Mouse (Mus musculus): ENCODE data around the gene Tlr3.

Tlr3 gene

GRCm38 (mm10) chr8:45410882-45411281 lies at the start of gene Tlr3:
Gene Tlr3 (minus strand): TSS chr8:45411080.
- DNase-seq (ENCODE audit: low spot score): no peak

GRCm38 (mm10) chr8:45457874-45458273 lies 47.0 kb upstream of the Tlr3 start:
- DNase-seq (ENCODE audit: low spot score): no peak

- DNase-seq (ENCODE audit: low spot score): no peak
These were observed 43.5 kb upstream of the Tlr3 start for GRCm38 (mm10) chr8:45454426-45454825.

- no peak for DNase-seq (ENCODE audit: low spot score)
These were observed 41.2 kb upstream of the Tlr3 start for GRCm38 (mm10) chr8:45452115-45452514.

DNA sequence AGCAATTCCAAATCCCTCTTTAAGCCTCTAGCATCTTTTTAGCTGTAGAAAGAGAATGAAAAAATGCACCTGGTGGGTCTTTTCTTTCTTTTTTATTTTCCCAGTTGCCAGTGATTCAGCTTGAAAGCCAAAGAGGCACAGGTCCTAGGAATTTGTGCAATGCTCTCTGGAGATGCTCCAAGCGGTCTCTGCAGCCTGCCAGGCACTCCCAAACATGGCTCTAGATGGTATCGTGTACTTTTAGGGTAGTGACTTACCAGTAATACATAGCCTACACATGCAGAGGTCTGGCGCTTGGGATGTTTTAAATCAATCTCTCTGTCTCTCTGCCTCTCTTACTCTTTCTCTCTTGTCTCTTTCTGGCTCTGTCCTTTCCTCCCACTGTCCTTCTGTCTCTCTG lies 38.0 kb upstream of the Tlr3 start:
- no peak for DNase-seq (ENCODE audit: low spot score)

GRCm38 (mm10) chr8:45448257-45448656 lies 37.4 kb upstream of the Tlr3 start:
- DNase-seq (ENCODE audit: low spot score): no peak

DNA sequence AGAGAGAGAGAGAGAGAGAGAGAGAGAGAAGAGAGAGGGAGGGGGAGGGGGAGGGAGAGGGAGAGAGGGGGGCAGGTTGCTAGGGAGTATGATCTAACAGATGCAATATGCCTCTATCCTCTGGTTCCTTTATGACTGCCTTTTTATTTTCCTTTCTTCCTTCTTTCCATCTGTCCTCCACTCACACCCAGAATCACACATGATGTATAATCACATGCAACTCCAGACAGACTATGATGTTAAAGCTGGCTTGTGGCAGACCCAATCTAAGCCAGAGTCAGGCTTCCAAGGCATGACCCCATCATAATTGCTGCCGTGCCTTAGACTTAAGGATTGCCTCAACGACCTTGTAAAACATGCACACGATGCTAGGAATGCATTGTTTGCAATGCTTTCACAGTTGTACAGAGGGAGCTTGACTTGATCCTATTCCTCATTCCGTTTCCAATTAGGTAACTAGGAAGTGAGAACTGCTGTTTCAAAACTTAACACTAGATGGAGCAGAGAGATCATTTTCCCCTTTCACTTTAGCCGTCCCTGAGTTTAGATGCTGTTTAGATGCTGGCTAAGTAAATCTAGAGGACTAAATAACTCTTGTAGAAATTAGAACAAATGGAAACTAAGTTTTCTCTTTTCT lies 28.1 kb upstream of the Tlr3 start:
- DNase-seq (ENCODE audit: low spot score): no peak

DNA sequence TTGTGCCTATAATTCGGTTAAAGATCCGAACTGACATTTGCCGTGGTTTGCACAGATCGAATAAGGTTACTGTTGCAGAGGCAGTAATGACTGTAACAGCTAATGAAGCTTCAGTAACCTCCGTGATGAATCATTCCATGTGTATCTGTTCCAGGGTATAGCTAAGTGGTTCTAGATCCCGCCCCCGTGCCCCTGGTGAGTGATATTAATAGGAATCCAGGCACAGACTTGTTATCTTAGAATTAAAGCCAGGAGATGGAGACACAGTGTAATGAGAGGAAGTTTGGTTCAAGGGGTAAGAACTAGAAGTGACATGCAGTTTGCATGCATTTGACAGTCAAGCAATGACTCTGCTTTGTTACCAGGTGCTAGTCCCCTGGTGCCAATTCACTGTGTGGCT lies 9.3 kb upstream of the Tlr3 start:
- DNase-seq (ENCODE audit: low spot score): no peak

DNA sequence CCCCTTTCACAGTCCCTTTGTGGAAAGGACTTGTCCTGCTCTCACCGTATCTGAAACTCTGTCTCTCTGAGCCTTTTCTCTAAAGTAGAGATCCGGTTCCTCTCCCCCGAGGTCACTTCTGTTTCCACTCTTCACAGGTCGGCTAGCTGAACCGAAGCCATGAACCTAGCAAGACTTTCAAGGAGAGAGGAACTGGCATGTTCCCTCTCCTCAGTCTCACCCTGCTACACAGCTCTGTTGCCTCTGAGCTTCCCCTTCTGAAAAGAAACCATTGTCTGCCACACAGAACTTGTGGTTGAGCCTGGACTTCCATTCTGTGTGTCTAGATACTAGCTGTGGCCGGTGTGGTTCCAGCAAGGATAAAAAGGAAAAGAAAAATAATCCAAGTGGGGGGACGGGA lies 4.1 kb upstream of the Tlr3 start:
- DNase-seq (ENCODE audit: low spot score): no peak

DNA sequence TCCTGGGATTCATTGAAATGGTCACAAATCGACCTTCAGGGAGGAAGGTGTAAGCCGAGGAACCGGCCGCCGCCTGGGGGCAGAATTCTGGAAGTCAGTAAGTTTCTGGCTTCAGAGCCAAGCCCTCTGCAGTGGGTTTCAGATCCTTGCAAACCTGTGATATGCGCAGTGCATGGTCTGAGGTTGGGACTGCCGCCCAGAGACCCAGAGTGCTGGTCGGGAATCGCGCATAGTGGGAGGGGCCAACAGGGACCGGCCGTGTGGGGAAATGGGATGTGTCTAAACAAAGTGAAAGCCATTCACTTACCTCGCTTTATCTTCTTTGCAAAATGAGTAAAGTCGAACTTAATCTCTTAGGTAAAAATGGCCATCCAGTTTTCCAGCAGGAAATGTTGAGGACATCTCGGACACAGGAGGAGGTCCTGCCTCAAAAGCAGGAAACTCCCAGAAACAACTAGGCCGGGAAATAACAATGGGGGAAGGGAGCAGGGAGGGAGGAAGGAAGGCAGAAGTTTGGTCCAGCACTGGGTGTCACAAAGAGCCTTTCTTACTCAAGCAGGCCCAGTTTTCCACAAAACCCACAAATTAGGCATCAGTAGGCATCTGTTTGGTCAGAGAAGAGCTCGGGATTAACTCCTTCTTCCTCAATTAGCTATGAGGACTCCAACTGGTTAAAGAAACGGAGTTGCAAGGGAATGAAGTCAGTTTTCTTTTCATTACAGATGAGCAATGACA lies 567 bp downstream of the Tlr3 start:
- DNase-seq (ENCODE audit: low spot score): peak; percentile 83

DNA sequence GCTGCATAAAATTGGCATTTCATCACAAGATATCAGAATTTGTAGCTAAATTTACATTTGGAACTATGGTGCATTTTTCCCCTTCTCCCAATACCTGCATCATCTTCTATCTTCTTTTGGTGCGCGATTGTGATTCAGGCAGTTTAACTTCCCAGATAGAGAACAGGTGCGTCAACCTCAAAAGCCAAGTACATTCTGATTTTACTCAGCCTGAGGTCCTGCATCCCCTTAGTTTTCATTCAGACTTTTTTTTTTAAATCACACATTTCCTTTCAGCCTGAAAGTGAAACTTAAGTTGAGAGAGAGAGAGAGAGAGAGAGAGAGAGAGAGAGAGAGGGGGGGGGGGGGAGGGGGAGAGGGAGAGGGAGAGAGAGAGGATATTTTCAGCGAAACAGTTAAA lies 1.2 kb downstream of the Tlr3 start:
- DNase-seq (ENCODE audit: low spot score): no peak

GRCm38 (mm10) chr8:45383250-45383649 lies 27.6 kb downstream of the Tlr3 start:
- no peak for DNase-seq (ENCODE audit: low spot score)

GRCm38 (mm10) chr8:45381963-45382347 lies 28.9 kb downstream of the Tlr3 start, which contains the start of gene Fam149a:
Gene Fam149a (minus strand): TSS chr8:45382291.
- no peak for DNase-seq (ENCODE audit: low spot score)

DNA sequence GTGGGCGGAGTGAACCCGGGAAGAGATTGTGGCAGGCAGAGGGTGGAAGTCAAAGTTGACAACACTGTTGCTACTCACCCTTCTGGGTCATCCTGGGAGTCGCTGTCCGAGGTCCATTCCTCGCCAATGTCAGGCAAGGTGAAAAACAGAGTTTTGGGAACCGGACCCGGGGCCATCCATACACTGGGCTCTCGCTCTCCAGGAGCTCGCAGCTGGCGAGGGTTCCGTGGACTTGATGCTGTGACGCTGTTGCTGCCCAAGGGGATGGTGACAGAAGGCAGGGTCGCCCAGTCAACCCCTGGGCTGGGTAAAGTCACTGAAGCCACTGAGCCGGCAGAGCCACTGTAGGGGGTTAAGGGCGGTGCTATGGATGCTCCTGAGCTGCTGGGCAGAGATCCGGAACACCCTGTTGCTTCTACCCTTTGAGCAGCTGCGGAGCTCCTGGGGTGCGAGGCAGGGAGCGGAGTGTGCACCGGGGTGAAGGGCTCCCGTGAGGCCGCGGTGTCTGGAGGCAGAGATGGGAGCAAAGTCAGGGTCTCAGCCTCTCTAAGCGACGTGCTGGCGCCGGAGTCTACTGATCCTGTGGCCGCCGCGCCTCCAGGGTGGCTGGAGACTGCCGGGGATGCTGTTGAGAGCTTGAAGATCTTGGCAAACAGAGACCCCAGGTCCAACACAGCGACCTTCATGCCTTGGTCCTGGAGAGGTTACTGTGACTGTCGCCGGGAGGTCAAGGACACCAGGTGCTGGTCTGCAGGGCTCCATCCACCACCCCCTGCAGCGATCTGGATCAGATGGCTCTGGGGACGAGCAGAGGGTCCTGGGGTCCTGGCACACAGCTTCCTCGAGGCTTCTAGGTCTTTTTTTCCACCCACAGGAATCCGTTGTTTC lies 29.6 kb downstream of the Tlr3 start:
- no peak for DNase-seq (ENCODE audit: low spot score)

DNA sequence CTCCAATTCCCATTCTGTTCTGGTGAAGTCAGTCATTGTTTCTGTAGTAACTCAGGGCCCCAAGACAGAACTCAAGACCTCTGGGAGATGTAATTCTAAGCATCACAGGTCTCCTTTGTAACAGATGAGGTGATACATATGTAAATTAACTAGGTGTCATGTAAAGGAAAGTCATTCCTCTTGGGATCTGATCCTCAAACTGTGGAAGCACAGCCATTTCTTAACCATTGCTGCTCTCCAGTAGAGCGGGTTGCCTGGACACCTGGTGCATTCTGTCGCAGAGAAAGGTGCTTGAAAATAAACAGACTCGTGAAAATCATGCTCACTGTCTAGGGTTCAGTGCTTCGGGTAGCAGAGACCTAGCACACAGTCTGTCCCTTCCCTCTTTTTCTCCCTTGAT lies 30.3 kb downstream of the Tlr3 start:
- DNase-seq (ENCODE audit: low spot score): no peak

- no peak for DNase-seq (ENCODE audit: low spot score)
These were observed 36.8 kb downstream of the Tlr3 start for GRCm38 (mm10) chr8:45374071-45374470.

DNA sequence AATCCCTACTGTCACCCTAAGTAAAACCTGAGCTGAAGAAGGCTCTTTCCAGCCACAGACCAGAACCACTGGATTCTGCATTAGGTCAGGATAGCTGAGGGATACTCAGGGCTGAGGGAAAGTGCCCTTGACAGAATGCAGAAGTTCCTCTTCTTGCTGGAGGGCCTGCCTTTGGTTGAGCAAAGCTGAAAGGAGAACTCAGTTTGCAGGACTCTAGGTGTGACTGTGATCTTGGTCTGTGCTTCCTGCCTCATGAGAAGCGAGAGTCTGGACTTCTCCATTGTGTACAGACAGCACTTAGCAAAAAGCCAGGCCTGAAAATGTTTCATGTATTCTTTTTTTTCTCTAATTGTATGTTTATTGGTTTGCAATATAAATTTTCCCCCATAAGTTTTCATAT lies 43.7 kb downstream of the Tlr3 start:
- DNase-seq (ENCODE audit: low spot score): no peak

GRCm38 (mm10) chr8:45363220-45363619 lies 47.7 kb downstream of the Tlr3 start:
- DNase-seq (ENCODE audit: low spot score): no peak

GRCm38 (mm10) chr8:45362323-45362722 lies 48.6 kb downstream of the Tlr3 start:
- DNase-seq (ENCODE audit: low spot score): peak; percentile 54

DNA sequence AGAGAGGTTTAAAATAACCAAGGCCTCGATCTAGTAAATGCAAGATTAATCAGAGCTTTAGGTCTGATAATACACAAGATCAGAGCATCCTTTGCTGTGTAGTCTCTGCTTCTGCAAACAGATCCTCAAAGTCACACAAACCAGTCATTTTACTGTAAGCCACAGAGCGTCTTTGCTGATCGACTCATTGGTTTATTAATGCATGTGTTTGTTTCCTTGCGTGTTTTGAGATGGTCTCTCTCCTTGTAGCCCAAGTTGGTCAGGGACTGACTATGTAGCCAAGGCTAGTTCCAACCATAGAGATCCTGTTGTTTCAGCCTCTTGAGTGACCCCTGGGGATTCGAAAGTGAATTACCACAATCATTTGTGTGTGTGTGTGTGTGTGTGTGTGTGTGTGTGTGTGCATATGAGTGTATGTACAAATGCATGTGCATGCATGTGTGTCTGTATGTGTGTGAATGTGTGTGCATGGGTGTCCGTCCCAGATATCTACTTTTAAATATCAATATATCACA lies 51.7 kb downstream of the Tlr3 start:
- DNase-seq (ENCODE audit: low spot score): no peak

DNA sequence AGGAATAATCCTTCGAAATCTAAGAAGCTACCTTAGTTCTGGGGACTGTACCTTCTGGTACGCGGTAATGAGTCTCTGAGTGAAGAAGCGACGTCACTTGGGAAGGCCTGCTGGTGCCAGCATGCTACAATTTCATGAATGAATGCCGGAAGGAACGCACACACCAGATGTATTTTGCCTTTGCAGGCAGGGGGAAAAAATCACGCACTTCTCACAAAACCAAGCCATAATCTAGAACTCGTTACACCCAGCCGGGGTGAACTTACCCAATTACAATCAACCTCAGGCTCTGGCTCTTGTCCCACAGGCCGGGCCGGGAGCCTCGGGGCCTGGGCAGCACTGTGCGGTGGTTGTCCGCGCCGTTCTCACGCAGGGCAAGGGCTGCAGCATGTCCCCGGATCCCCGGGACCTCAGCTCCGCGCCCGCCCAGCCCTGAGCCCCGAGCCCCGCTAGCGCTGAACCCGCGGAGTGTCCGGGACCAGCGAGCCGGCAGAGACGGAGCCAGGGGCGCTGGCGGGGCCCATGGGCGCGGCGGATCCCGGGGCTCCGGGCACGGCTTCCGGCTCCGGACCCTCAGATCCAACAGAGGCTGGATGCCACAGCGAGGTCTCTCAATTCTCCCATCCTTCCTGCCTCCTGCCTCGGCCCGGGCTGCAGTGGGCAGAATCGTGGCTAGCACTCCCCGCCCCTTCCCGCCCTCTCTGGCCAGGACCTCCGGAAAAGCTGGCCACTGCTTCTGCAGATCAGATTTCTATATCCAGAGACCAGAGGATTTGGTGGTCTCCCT lies 52.6 kb downstream of the Tlr3 start:
- peak; percentile 59 for DNase-seq (ENCODE audit: low spot score)

DNA sequence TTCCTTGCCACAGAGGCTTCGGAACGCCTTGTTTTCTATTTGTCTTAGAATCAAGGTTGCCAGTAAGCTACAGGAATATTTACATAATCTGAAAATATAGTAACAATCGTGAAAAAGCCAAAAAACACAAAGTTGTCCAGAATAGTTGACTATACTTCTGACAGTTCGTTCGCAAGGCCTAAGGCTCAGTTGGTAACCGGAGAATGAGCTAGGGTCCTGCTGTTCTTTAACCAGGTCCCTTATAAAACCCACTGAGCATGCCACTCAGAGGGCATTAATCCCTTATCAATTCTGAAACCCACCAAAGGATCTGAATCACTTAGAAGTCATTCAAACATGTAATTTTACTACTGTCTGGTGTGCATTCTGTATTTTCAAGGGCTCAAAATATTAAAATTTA lies 55.1 kb downstream of the Tlr3 start:
- no peak for DNase-seq (ENCODE audit: low spot score)
